Comparison of ENCODE assay signal across 8 mouse cellular contexts in genomic region chr4:139287122-139287863, GRCm38 (mm10). TPM values are rescaled to one million over a fixed set of nuclear protein-coding genes. Genes with fewer than 3 reads are reported as not detected.
DNase-seq lines count a peak whose midpoint lies in the region; ATAC-seq and TF ChIP-seq lines count a peak whose summit lies in the region.

No protein-coding gene starts in this region.

- ATAC-seq in kidney, embryonic 14.5 days (ENCODE audit: low FRiP score, low TSS enrichment), result no peak
- ATAC-seq in limb, embryonic 12.5 days (ENCODE audit: insufficient number of reproducible peaks, insufficient read depth, low FRiP score, low TSS enrichment, low read depth), result no peak
- ATAC-seq in neutrophil, adult 5-6 weeks (ENCODE audit: extremely low read depth, insufficient number of reproducible peaks, low FRiP score, poor library complexity, severe bottlenecking), result peak; percentile 34; the same call in 1 of the 2 replicates

- TF ChIP-seq CTCF in kidney, adult 2 months (conservative IDR thresholded peaks at IDR 0.05; ENCODE audit: insufficient read depth, insufficient read length, low read depth, low read length), result peak; percentile 93

- peaks cover 53% of the 10 kb centered on the region for H3K36me3 ChIP-seq in kidney, embryonic 14.5 days (ENCODE audit: control insufficient read depth, insufficient read depth, low read length)
- H3K36me3 ChIP-seq in kidney, adult 2 months (ENCODE audit: control insufficient read depth, insufficient read depth, low read length), result no peaks in the 10 kb centered on the region
- H3K36me3 ChIP-seq in limb, embryonic 12.5 days, result peaks cover 88% of the 10 kb centered on the region

- WGBS in kidney, embryonic 14.5 days, result 77% methylated on average over 18 of the region's 18 CpGs
- WGBS in kidney, adult 2 months, result 63% methylated on average over 18 of the region's 18 CpGs
- WGBS in limb, embryonic 12.5 days, result 75% methylated on average over 18 of the region's 18 CpGs

- TF ChIP-seq POLR2A in kidney, adult 2 months (IDR thresholded peaks at IDR 0.05; ENCODE audit: low read depth, low read length), result no peak

- no peak overlapping the region for H3K4me3 ChIP-seq in kidney, embryonic 14.5 days (ENCODE audit: low read length)
- H3K4me3 ChIP-seq in kidney, adult 2 months (ENCODE audit: insufficient read depth, low read depth, low read length), result no peak overlapping the region
- H3K4me3 ChIP-seq in limb, embryonic 12.5 days (replicated peaks), result no peak overlapping the region

- no peak overlapping the region for H3K4me2 ChIP-seq in kidney, embryonic 14.5 days (replicated peaks; ENCODE audit: low read depth, low read length)
- H3K4me2 ChIP-seq in limb, embryonic 12.5 days, result no peak overlapping the region

- peaks cover 18% of the 10 kb centered on the region for H3K4me1 ChIP-seq in kidney, embryonic 14.5 days (ENCODE audit: control insufficient read depth, insufficient read depth, low read length)
- H3K4me1 ChIP-seq in kidney, adult 2 months (ENCODE audit: control insufficient read depth, insufficient read depth, low read length), result peaks cover 3% of the 10 kb centered on the region; the same call in 1 of the 2 replicates
- peaks cover 64% of the 10 kb centered on the region for H3K4me1 ChIP-seq in limb, embryonic 12.5 days (replicated peaks)

- H3K27me3 ChIP-seq in kidney, embryonic 14.5 days (ENCODE audit: control insufficient read depth, insufficient read depth, low read length), result no peaks in the 10 kb centered on the region
- no peaks in the 10 kb centered on the region for H3K27me3 ChIP-seq in kidney, adult 2 months (replicated peaks; ENCODE audit: control insufficient read depth, insufficient read depth, low read length)
- H3K27me3 ChIP-seq in limb, embryonic 12.5 days, result no peaks in the 10 kb centered on the region

- DNase-seq in kidney, adult 18-20 months, result peak; percentile 89
- peak; percentile 76 to 87 for DNase-seq in cerebellum, adult 18-20 months
- DNase-seq in frontal cortex, postnatal 36 days (ENCODE audit: low spot score in 2 of 2), result peak; percentile 89
- DNase-seq in kidney, adult 2 months, result peak; percentile 87
- peak; percentile 72 for DNase-seq in testis, postnatal 14 days (ENCODE audit: low spot score)

- no peak overlapping the region for H3K9ac ChIP-seq in kidney, embryonic 14.5 days (ENCODE audit: low read depth, low read length)
- H3K9ac ChIP-seq in limb, embryonic 12.5 days (replicated peaks), result no peak overlapping the region

- no peak overlapping the region; the same call in 1 of the 2 replicates for H3K27ac ChIP-seq in kidney, embryonic 14.5 days (ENCODE audit: low read depth, low read length)
- H3K27ac ChIP-seq in kidney, adult 2 months (ENCODE audit: insufficient read depth, low read depth, low read length), result no peak overlapping the region
- peak overlapping the region; percentile 91 for H3K27ac ChIP-seq in limb, embryonic 12.5 days

- H3K9me3 ChIP-seq in kidney, embryonic 14.5 days (ENCODE audit: control insufficient read depth, low read length), result no peaks in the 10 kb centered on the region
- H3K9me3 ChIP-seq in limb, embryonic 12.5 days, result no peaks in the 10 kb centered on the region

RNA-seq across cellular contexts. Expression of gene Pqlc2, which starts 23.2 kb away (rescaled TPM):
- polyA plus RNA-seq in kidney, embryonic 14.5 days (2014; fragmentation: Nextera tagmentation; extraction: Ambion mirVana), result 10.4 and 13.3 TPM in 2 replicates
- 63.3 and 71.7 TPM in 2 replicates for polyA plus RNA-seq in kidney, adult 2 months (2012; rRNA removed)
- polyA plus RNA-seq in limb, embryonic 12.5 days (2016; fragmentation: Nextera tagmentation; extraction: Ambion mirVana), result 15.3 and 16.1 TPM in 2 replicates
- total RNA-seq in neutrophil, adult 5-6 weeks (2017), result 13.1 and 16.8 TPM in 2 replicates

RNA-seq across cellular contexts. Expression of gene Akr7a5, which starts 23.3 kb away (rescaled TPM):
- 139 and 141 TPM in 2 replicates for polyA plus RNA-seq in kidney, embryonic 14.5 days (2014; fragmentation: Nextera tagmentation; extraction: Ambion mirVana)
- polyA plus RNA-seq in kidney, adult 2 months (2012; rRNA removed), result 245 and 280 TPM in 2 replicates
- 146 and 150 TPM in 2 replicates for polyA plus RNA-seq in limb, embryonic 12.5 days (2016; fragmentation: Nextera tagmentation; extraction: Ambion mirVana)
- total RNA-seq in neutrophil, adult 5-6 weeks (2017), result 7.0 and 7.1 TPM in 2 replicates
